Mouse (Mus musculus) ES-Bruce4 (cell line): ENCODE results near the gene Ints5.

Experiments used
- CTCF ChIP-seq: IDR thresholded peaks from one replicate; pipeline ENCODE4 v1.8.1; 2011; ENCODE audit warnings: low read depth, low read length
- POLR2A ChIP-seq: IDR thresholded peaks from one replicate; pipeline ENCODE4 v1.8.1; 2011; ENCODE audit warnings: low read length; ENCODE audit not compliant: insufficient read depth

DNA sequence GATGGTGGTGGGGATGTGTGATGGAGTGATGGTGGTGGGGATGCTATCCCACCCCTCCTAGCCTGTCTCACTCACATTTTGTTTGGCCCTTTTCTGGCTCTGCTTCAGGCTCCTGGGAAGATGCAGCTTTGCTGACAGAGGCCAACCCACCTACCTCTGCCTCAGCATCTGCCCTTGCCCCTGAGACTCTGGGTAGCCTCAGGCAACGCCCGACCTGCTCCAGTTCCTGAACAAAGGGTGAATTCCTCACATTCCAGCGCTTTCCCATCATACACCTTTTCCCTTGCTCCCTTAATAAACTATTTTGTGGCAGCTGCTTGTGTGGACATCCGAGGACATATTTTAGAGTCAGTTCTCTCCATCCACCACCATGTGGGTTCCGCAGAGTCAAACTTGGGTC is 44.4 kb upstream of the Ints5 start:
- TF ChIP-seq POLR2A: no peak
- TF ChIP-seq CTCF: no peak
